Mouse (Mus musculus) megakaryocyte, embryonic 14.5 days (primary cell): ENCODE data around the gene Ulk1.

Experiments
- FLI1 ChIP-seq: IDR thresholded peaks from 2 replicates; pipeline ENCODE4 v1.6.1; 2012; ENCODE audit warnings: low read length, inconsistent platforms, mixed read lengths
- GATA1 ChIP-seq: IDR thresholded peaks from 3 replicates; pipeline ENCODE4 v1.6.1; 2012; ENCODE audit warnings: mixed read lengths, low read length, inconsistent platforms, borderline replicate concordance

DNA sequence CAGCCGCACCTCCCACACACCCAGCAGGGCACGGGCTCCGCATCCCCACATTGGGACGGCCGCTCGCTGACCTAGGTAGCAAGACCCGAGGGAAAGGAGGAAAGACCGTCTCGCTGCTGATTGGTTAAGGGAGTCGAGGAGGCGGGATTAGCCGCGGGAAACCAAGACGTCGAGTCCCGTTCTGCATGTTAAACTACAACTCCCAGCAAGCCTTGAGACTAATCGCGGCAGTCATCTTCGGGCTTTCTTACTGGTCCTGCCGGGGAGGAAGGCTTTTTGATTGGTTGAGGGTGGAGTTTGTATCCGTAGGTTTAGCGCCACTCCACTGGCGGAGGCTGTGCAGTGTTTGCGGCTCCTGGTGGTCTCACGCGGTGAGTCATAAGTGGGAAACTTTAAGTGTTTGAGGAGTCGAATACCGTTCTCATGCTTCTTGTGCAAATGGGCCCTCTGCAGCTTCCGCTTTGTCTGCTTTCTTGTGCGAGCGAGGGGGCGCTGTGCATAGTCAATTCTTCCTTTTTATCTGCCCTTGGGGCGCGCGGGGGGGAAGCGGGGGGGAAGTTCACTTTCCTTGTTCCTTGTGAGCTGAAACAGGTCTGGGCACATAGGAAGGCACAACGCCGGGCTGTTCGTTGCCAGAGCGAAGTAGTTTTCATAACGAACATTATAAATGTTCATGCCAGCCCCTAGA is 29.9 kb upstream of the Ulk1 start, which contains the start of the genes Hscb and Chek2:
- TF ChIP-seq GATA1 (peak; percentile 100), FLI1 (no peak)
